Mouse (Mus musculus) CH12.LX (cell line): ENCODE data around the gene Inpp5a. TPM values are rescaled to one million over a fixed set of nuclear protein-coding genes. Genes with fewer than 3 reads are reported as not detected.

Experiments used
- DNase-seq: peaks from one replicate; pipeline ENCODE4 v3.0.0-alpha.2; 2013; ENCODE audit errors: extremely low read depth
- H3K27ac ChIP-seq: 2 replicates; pipeline ENCODE4 v1.5.1; 2012; ENCODE audit warnings: low read depth, mild to moderate bottlenecking, control low read depth, moderate library complexity; ENCODE audit not compliant: insufficient read depth
- H3K27me3 ChIP-seq: replicated peaks from 2 replicates; pipeline ENCODE3; 2012; ENCODE audit warnings: inconsistent platforms
- H3K36me3 ChIP-seq, 2 experiments: replicated peaks in 1 of 2; 2 replicates each; pipeline versions ENCODE3 to v1.6.1; 2012; ENCODE audit warnings: inconsistent platforms in 1 of 2, low read length in 1 of 2, mild to moderate bottlenecking in 1 of 2, mixed read lengths in 1 of 2, moderate library complexity in 1 of 2; ENCODE audit not compliant: control insufficient read depth in 1 of 2, insufficient read depth in 1 of 2
- H3K4me1 ChIP-seq, 2 experiments: 2 replicates each; pipeline ENCODE4 v1.6.1; 2012; ENCODE audit warnings: inconsistent platforms in 1 of 2, moderate library complexity in 1 of 2; ENCODE audit not compliant: insufficient read depth in 2 of 2, control insufficient read depth in 1 of 2
- H3K4me2 ChIP-seq: 2 replicates; pipeline ENCODE4 v1.6.1; 2012; ENCODE audit warnings: low read depth, mild to moderate bottlenecking, control low read depth; ENCODE audit not compliant: poor library complexity, insufficient read depth, severe bottlenecking
- H3K4me3 ChIP-seq, 3 experiments: fragments of 150-350 bp in 1 of 3; sonication (generic) in 1 of 3; replicated peaks in 1 of 3; 2 replicates each; pipeline versions ENCODE3 to v1.5.1; 2011 to 2012; ENCODE audit warnings: low read depth in 2 of 3, low read length in 2 of 3, mild to moderate bottlenecking in 2 of 3, moderate library complexity in 2 of 3, control low read depth in 1 of 3, improper control_type of control experiment in 1 of 3, inconsistent platforms in 1 of 3, mixed read lengths in 1 of 3; ENCODE audit not compliant: poor library complexity in 1 of 3
- H3K79me2 ChIP-seq: replicated peaks from 2 replicates; pipeline ENCODE4 v1.6.1; 2012; ENCODE audit warnings: mild to moderate bottlenecking, moderate library complexity; ENCODE audit not compliant: control insufficient read depth, poor library complexity, insufficient read depth, severe bottlenecking; ENCODE audit errors: extremely low read depth
- H3K9ac ChIP-seq: 2 replicates; pipeline ENCODE4 v1.6.1; 2012; ENCODE audit warnings: low read depth, mild to moderate bottlenecking, control low read depth, moderate library complexity; ENCODE audit not compliant: insufficient read depth
- H3K9me3 ChIP-seq: replicated peaks from 2 replicates; pipeline ENCODE3; 2012; ENCODE audit warnings: low read length, inconsistent platforms, mixed read lengths
- BHLHE40 ChIP-seq: IDR thresholded peaks from 2 replicates; pipeline ENCODE4 v1.6.1; 2011; ENCODE audit warnings: mild to moderate bottlenecking, low read depth, low read length, improper control_type of control experiment
- CHD1 ChIP-seq: IDR thresholded peaks from 2 replicates; pipeline ENCODE4 v1.6.1; 2012; ENCODE audit warnings: low read depth, low read length, improper control_type of control experiment, inconsistent platforms
- E2F4 ChIP-seq: IDR thresholded peaks from 2 replicates; pipeline ENCODE4 v1.6.1; 2011; ENCODE audit warnings: low read depth, low read length, improper control_type of control experiment; ENCODE audit not compliant: insufficient replicate concordance
- ELF1 ChIP-seq: IDR thresholded peaks from 2 replicates; pipeline ENCODE4 v1.6.1; 2014; ENCODE audit warnings: low read depth, mild to moderate bottlenecking, inconsistent platforms, low read length, improper control_type of control experiment
- ETS1 ChIP-seq: conservative IDR thresholded peaks from 2 replicates; pipeline ENCODE4 v1.6.1; 2012; ENCODE audit warnings: low read depth, mild to moderate bottlenecking, inconsistent platforms, low read length, improper control_type of control experiment, moderate library complexity
- JUND ChIP-seq: conservative IDR thresholded peaks from 2 replicates; pipeline ENCODE4 v1.6.1; 2011; ENCODE audit warnings: low read depth, low read length, improper control_type of control experiment
- KAT2A ChIP-seq: IDR thresholded peaks from 2 replicates; pipeline ENCODE4 v1.6.1; 2012; ENCODE audit warnings: low read length, improper control_type of control experiment, inconsistent platforms; ENCODE audit not compliant: insufficient replicate concordance
- MAX ChIP-seq: IDR thresholded peaks from 2 replicates; pipeline ENCODE4 v1.6.1; 2011; ENCODE audit warnings: low read length, improper control_type of control experiment
- MAZ ChIP-seq: IDR thresholded peaks from 2 replicates; pipeline ENCODE4 v1.6.1; 2012; ENCODE audit warnings: low read depth, mild to moderate bottlenecking, inconsistent platforms, low read length, improper control_type of control experiment, moderate library complexity
- MEF2A ChIP-seq: IDR thresholded peaks from 2 replicates; pipeline ENCODE4 v1.6.1; 2014; ENCODE audit warnings: low read depth, mild to moderate bottlenecking, inconsistent platforms, low read length, improper control_type of control experiment, borderline replicate concordance
- MYC ChIP-seq: IDR thresholded peaks from 2 replicates; pipeline ENCODE4 v1.6.1; 2011; ENCODE audit warnings: low read depth, mild to moderate bottlenecking, improper control_type of control experiment, low read length
- NRF1 ChIP-seq: IDR thresholded peaks from 2 replicates; pipeline ENCODE4 v1.6.1; 2014; ENCODE audit warnings: low read depth, mild to moderate bottlenecking, inconsistent platforms, low read length, improper control_type of control experiment, moderate library complexity
- POLR2A ChIP-seq: IDR thresholded peaks from 2 replicates; pipeline ENCODE4 v1.6.1; 2011; ENCODE audit warnings: low read depth, mild to moderate bottlenecking, improper control_type of control experiment, low read length
- POLR2AphosphoS2 ChIP-seq: IDR thresholded peaks from 2 replicates; pipeline ENCODE4 v1.6.1; 2011; ENCODE audit warnings: low read depth, low read length, improper control_type of control experiment
- RAD21 ChIP-seq: IDR thresholded peaks from 2 replicates; pipeline ENCODE4 v1.6.1; 2011; ENCODE audit warnings: low read depth, mild to moderate bottlenecking, low read length, improper control_type of control experiment, moderate library complexity
- SIN3A ChIP-seq: IDR thresholded peaks from 2 replicates; pipeline ENCODE4 v1.6.1; 2012; ENCODE audit warnings: low read length, improper control_type of control experiment, inconsistent platforms
- SMC3 ChIP-seq: IDR thresholded peaks from 2 replicates; pipeline ENCODE4 v1.6.1; 2011; ENCODE audit warnings: low read depth, low read length, improper control_type of control experiment
- USF2 ChIP-seq: conservative IDR thresholded peaks from 2 replicates; pipeline ENCODE4 v1.6.1; 2011; ENCODE audit warnings: low read depth, low read length, improper control_type of control experiment
- ZC3H11A ChIP-seq: IDR thresholded peaks from 2 replicates; pipeline ENCODE4 v1.6.1; 2012; ENCODE audit warnings: low read depth, mild to moderate bottlenecking, inconsistent platforms, low read length, improper control_type of control experiment
- ZKSCAN1 ChIP-seq: IDR thresholded peaks from 2 replicates; pipeline ENCODE4 v1.6.1; 2012; ENCODE audit warnings: low read depth, inconsistent platforms, low read length, improper control_type of control experiment, borderline replicate concordance
- ZNF384 ChIP-seq: IDR thresholded peaks from 2 replicates; pipeline ENCODE4 v1.6.1; 2012; ENCODE audit warnings: low read depth, low read length, improper control_type of control experiment, inconsistent platforms
- dilution Hi-C: fragments of 300-500 bp; cut with MboI; formaldehyde crosslinking; loops from 2 replicates; pipeline ENCODE4 v1.14.3; 2020; ENCODE audit warnings: low sequenced_read_pairs; ENCODE audit not compliant: extremely low pct_unique_long_range_greater_than_20kb, extremely low pct_ligation_motif_present
- in situ Hi-C: fragments of 300-500 bp; cut with MboI; formaldehyde crosslinking; loops from 3 replicates; pipeline ENCODE4 v1.14.3; 2019; ENCODE audit warnings: low sequenced_read_pairs, low pct_ligation_motif_present, low pct_unique_long_range_greater_than_20kb, mixed read lengths
- polyA plus RNA-seq: library from polyadenylated mRNA; unstranded; fragments of >175 nt; gene quantifications from 2 replicates; pipeline ENCODE4 v1.2.1, GENCODE M21; 2012; ENCODE audit warnings: low read depth; ENCODE audit not compliant: insufficient read length
- total RNA-seq, 2 experiments: library from RNA; depleted of rRNA; stranded (reverse); fragments of 300-350 nt in 1 of 2; fragments of >200 nt in 1 of 2; gene quantifications; 2 replicates each; pipeline ENCODE4 v1.2.3; 2012 to 2014

Gene Inpp5a
- total and polyA plus RNA-seq, 3 experiments: 1.7 to 5.4 (median 3.0) TPM

DNA sequence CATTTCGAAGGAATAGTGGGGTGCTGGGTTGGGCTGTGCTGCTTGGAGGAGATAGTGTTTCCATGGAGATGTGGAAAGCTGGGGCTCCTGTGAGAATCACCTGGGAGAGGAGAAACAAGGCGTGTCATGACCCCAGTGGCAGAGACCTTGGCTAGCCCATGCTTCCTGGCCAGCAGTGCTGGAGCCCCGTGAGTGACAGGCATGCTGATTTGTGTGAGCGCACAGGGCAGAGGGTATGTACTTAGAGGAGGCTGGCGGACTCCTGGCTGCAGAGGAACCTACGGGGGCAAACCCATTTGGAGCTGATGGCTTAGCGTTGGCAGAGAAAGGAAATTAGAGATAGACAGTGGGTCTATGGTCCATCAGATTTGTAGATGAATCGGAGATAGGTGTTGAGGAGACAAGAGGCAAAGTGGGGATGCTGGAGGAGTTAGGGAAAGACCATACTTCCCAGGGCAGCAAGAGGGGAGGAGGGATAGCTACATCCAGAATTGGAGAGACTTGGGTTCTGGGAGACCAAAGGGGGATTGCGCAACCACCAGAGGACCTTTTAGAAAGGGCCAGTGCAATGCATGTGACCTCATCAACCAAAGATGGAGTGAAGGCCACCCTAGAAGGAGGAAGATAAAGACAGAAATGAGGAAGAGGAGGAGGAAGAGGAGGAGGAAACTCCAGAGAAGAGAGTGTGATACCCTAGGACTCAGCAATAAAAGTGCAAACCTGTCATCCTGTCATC lies 117.9 kb downstream of the Inpp5a start:
- TF ChIP-seq NRF1 (no peak), MAZ (no peak), POLR2AphosphoS2 (no peak)
- dilution Hi-C loops: no loop called here
- Histone ChIP-seq H3K9me3 (no peaks in the 10 kb centered on the region), H3K4me2 (no peak overlapping the region), H3K36me3 (peaks cover 0 to 2% of the 10 kb centered on the region in 2 experiments), H3K4me1 (0 out of 4 replicates have a peak, but pooled peaks cover 0 to 2% of the 10 kb centered on the region in 2 experiments), H3K79me2 (no peaks in the 10 kb centered on the region), H3K27me3 (no peaks in the 10 kb centered on the region), H3K9ac (no peak overlapping the region), H3K27ac (no peak overlapping the region), H3K4me3 (no peak overlapping the region)
- in situ Hi-C loops: no loop called here
- DNase-seq: no peak

DNA sequence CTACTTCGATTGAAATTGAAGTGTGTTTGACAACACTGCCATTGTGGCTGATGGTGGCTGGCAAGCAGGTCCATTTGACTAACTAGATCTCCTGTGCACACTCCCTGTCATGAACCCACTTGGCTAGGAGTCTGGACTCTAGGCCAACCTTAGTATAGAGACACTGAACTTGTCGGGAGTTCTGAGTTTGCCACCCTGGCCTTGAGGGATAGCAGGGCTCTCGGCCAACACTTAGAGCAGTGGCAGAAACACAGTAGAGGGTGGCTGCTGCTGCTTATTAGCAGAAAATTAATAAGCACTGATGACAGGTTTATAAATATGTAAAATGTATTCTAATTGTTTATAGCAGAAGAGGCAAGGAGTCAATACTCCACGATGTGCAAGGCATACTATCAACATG lies 120.0 kb downstream of the Inpp5a start:
- Histone ChIP-seq H3K79me2 (no peaks in the 10 kb centered on the region), H3K36me3 (peaks cover 0 to 11% of the 10 kb centered on the region in 2 experiments), H3K27me3 (no peaks in the 10 kb centered on the region), H3K9me3 (no peaks in the 10 kb centered on the region), H3K4me2 (no peak overlapping the region), H3K4me1 (no peaks in the 10 kb centered on the region), H3K27ac (no peak overlapping the region)
- no peak for DNase-seq
- dilution Hi-C loops: no loop called here
- no peak for TF ChIP-seq SMC3
- no peak for TF ChIP-seq POLR2AphosphoS2
- TF ChIP-seq, all 38 proteins: peak for 0
- in situ Hi-C loops: no loop called here
- no peak overlapping the region for H3K4me3 ChIP-seq
- H3K9ac ChIP-seq: no peak overlapping the region

DNA sequence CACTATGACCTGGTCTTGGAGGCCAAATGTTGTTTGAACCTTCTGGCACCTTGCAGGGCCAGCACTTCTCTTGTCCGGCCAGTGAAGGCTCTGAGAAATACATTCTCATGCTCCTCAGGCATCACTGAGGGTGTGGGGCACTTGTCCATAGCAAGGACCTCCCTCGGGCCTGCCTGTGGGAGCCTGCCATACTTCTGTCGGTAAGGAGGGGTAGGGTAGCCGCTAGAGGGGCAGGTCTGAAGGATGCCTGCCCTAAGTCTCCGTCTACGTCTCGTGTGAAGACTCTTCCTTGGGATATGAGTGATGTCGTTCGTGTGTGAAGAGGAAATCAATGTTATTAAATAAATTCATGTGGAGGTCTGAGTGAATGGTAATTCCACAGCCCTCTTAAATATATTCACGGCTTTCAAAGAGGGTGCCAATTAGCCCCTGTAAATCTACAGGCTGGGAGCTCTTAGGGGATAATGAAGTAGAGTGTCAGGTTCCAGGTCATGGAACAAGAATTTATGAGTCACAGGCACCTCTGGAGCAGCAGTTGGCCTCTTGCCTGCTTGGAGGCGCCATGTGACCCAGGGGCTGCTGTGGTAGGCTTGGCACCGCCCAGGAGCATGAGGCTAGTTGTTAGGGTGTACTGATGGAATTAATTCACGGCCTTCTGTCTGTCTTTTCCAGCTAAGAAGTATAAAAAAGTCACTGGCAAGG lies 127.2 kb downstream of the Inpp5a start:
- in situ Hi-C loops: no loop called here
- Histone ChIP-seq H3K27me3 (no peaks in the 10 kb centered on the region), H3K4me3 (no peak overlapping the region), H3K9ac (no peak overlapping the region), H3K36me3 (peaks cover 0 to 27% of the 10 kb centered on the region in 2 experiments), H3K4me1 (no peaks in the 10 kb centered on the region), H3K4me2 (no peak overlapping the region), H3K27ac (no peak overlapping the region)
- no peak for TF ChIP-seq E2F4
- no peak for TF ChIP-seq RAD21
- no peak for TF ChIP-seq ZKSCAN1
- TF ChIP-seq MEF2A: no peak
- TF ChIP-seq POLR2A: no peak
- no peak for TF ChIP-seq USF2
- TF ChIP-seq KAT2A: no peak
- TF ChIP-seq MAZ: no peak
- TF ChIP-seq CHD1: no peak
- TF ChIP-seq SIN3A: no peak
- TF ChIP-seq ETS1: no peak
- TF ChIP-seq POLR2AphosphoS2: no peak
- no peak for TF ChIP-seq NRF1
- no peak for TF ChIP-seq BHLHE40
- TF ChIP-seq ZC3H11A: no peak
- no peak for TF ChIP-seq ZNF384
- no peak for TF ChIP-seq MAX
- TF ChIP-seq JUND: no peak
- no peak for TF ChIP-seq MYC
- TF ChIP-seq ELF1: no peak
- TF ChIP-seq, all 38 proteins: peak for 0
- DNase-seq: no peak
- no peaks in the 10 kb centered on the region for H3K79me2 ChIP-seq
- H3K9me3 ChIP-seq: no peaks in the 10 kb centered on the region
- dilution Hi-C loops: no loop called here
